In the genomic region with DNA sequence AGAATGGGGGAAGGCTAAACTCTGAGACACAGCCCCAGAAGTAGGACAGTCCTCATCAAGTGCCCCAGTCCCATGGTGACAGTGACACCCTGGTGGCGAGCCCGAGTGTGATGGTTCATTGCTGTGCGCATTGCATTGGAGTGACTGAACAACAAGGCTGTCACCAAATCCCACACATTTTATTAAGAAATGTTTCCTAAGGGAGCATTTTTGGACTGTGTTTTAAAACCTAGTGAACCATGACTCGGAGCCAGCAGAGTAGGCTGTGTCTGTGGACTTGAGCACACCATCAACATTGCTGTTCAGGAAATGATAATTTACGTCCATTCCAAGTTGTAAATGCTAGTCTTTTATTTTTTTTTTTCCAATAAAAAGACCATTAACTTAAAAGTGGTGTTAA, we compare ENCODE assay signal across 28 mouse cellular contexts. TPM values are rescaled to one million over a fixed set of nuclear protein-coding genes. Genes with fewer than 3 reads are reported as not detected.
DNase-seq lines count a peak whose midpoint lies in the region; ATAC-seq and TF ChIP-seq lines count a peak whose summit lies in the region.
"Had no signal": no experiment of that assay in that cellular context is flagged by ENCODE, and none has a peak within 500 bp of the region (broad histone marks: within the 10 kb centered on the region; RNA-seq: fewer than 3 reads in every experiment).

No protein-coding gene starts in this region.

- peak; percentile 33 for DNase-seq in kidney, adult 18-20 months
- DNase-seq in kidney, adult 8-10 months, result no peak
- DNase-seq in kidney, postnatal 0 days (ENCODE audit: low spot score), result peak; percentile 66
- DNase-seq in naive thymus-derived CD4-positive, alpha-beta T cell, adult 2 months (ENCODE audit: low read depth), result peak; percentile 14
- DNase-seq in left cerebral cortex, adult 8-10 months (ENCODE audit: low spot score in 2 of 2), result no peak
- DNase-seq: adrenal gland, adult 8-10 months; B cell, adult 2 months; cerebellum, adult 11-12 months; cerebellum, postnatal 10 days; gastrocnemius, postnatal 10 days; heart, postnatal 10 days; left cerebral cortex, postnatal 4 days; liver, embryonic 13.5 days; lung, adult 18-20 months; right cerebral cortex, adult 18-20 months; thymus, adult 2 months; thymus, postnatal 36 days had no signal

- peaks cover 83% of the 10 kb centered on the region for H3K36me3 ChIP-seq in megakaryocyte, embryonic 14.5 days (replicated peaks; ENCODE audit: low read length)
- peaks cover 53% of the 10 kb centered on the region for H3K36me3 ChIP-seq in kidney, postnatal 0 days (ENCODE audit: insufficient read depth, low read length)

- no peaks in the 10 kb centered on the region for H3K27me3 ChIP-seq in megakaryocyte, embryonic 14.5 days (replicated peaks)
- no peaks in the 10 kb centered on the region for H3K27me3 ChIP-seq in kidney, postnatal 0 days (ENCODE audit: insufficient read depth, low read length)
- H3K27me3 ChIP-seq: heart, embryonic 13.5 days; hindbrain, embryonic 15.5 days; limb, embryonic 15.5 days; liver, embryonic 13.5 days; midbrain, embryonic 15.5 days; neural tube, embryonic 12.5 days had no signal

- no peak overlapping the region for H3K4me2 ChIP-seq in kidney, postnatal 0 days (ENCODE audit: low read length)
- H3K4me2 ChIP-seq: heart, embryonic 13.5 days; hindbrain, embryonic 15.5 days; limb, embryonic 15.5 days; liver, embryonic 13.5 days; midbrain, embryonic 15.5 days; neural tube, embryonic 12.5 days had no signal

- H3K9ac ChIP-seq in kidney, postnatal 0 days (ENCODE audit: low read depth, low read length), result no peak overlapping the region
- H3K9ac ChIP-seq: heart, embryonic 13.5 days; hindbrain, embryonic 15.5 days; limb, embryonic 15.5 days; liver, embryonic 13.5 days; midbrain, embryonic 15.5 days; neural tube, embryonic 12.5 days had no signal

- no peaks in the 10 kb centered on the region for H3K9me3 ChIP-seq in megakaryocyte, embryonic 14.5 days
- H3K9me3 ChIP-seq in kidney, postnatal 0 days (replicated peaks; ENCODE audit: low read length), result no peaks in the 10 kb centered on the region
- H3K9me3 ChIP-seq: heart, embryonic 13.5 days; hindbrain, embryonic 15.5 days; limb, embryonic 15.5 days; liver, embryonic 13.5 days; midbrain, embryonic 10.5 days; midbrain, embryonic 15.5 days; neural tube, embryonic 12.5 days had no signal

- WGBS in kidney, postnatal 0 days, result 39% methylated on average over 5 of the region's 5 CpGs

- peak overlapping the region; percentile 12 for H3K4me3 ChIP-seq in megakaryocyte, embryonic 14.5 days (replicated peaks)
- H3K4me3 ChIP-seq in kidney, postnatal 0 days (replicated peaks; ENCODE audit: low read depth, low read length), result no peak overlapping the region
- H3K4me3 ChIP-seq: erythroblast, embryonic 14.5 days; heart, embryonic 13.5 days; hindbrain, embryonic 15.5 days; limb, embryonic 15.5 days; liver, embryonic 13.5 days; midbrain, embryonic 10.5 days; midbrain, embryonic 15.5 days; neural tube, embryonic 12.5 days had no signal

- peaks cover 90% of the 10 kb centered on the region for H3K4me1 ChIP-seq in megakaryocyte, embryonic 14.5 days
- peaks cover 4% of the 10 kb centered on the region; the same call in 1 of the 2 replicates for H3K4me1 ChIP-seq in kidney, postnatal 0 days (replicated peaks; ENCODE audit: insufficient read depth, low read length)

- no peak for ATAC-seq in megakaryocyte, adult 5-6 weeks (ENCODE audit: poor library complexity, severe bottlenecking)
- ATAC-seq in kidney, postnatal 0 days (replicated peaks; ENCODE audit: low FRiP score, low read depth), result no peak
- ATAC-seq: lung, postnatal 0 days; midbrain, embryonic 15.5 days had no signal

- TF ChIP-seq CTCF in kidney, postnatal 0 days (IDR thresholded peaks at IDR 0.05; ENCODE audit: low read depth), result no peak

- peak overlapping the region; percentile 10; the same call in 1 of the 2 replicates for H3K27ac ChIP-seq in kidney, postnatal 0 days
- H3K27ac ChIP-seq: heart, embryonic 13.5 days; hindbrain, embryonic 15.5 days; limb, embryonic 15.5 days; liver, embryonic 13.5 days; macrophage; midbrain, embryonic 10.5 days; midbrain, embryonic 15.5 days; neural tube, embryonic 12.5 days had no signal

RNA-seq across cellular contexts. Expression of a gene that starts 7.7 kb away (rescaled TPM):
- polyA plus RNA-seq in megakaryocyte, embryonic 14.5 days (2012; ENCODE audit: insufficient read depth, low replicate concordance), result 932 and 1,228 TPM in 2 replicates
- total RNA-seq in megakaryocyte, adult 5-6 weeks (2015), result 717 and 805 TPM in 2 replicates
- total RNA-seq in megakaryocyte, adult 5-6 weeks (2017), result 1,003 and 1,237 TPM in 2 replicates
- 1,372 and 1,376 TPM in 2 replicates for polyA plus RNA-seq in kidney, postnatal 0 days (2015; fragmentation: Nextera tagmentation; extraction: Ambion mirVana)
- 1,000 to 10,000 TPM; 2,052 to 2,216 (median 2,103) TPM for total RNA-seq in left cerebral cortex, adult 8-10 months (2022)

RNA-seq across cellular contexts. Expression of a gene that starts 47.5 kb away (rescaled TPM):
- 1.5 and 4.5 TPM in 2 replicates for polyA plus RNA-seq in megakaryocyte, embryonic 14.5 days (2012; ENCODE audit: insufficient read depth, low replicate concordance)
- 3.3 and 8.2 TPM in 2 replicates for total RNA-seq in megakaryocyte, adult 5-6 weeks (2015)
- 20.4 and 25.9 TPM in 2 replicates for total RNA-seq in megakaryocyte, adult 5-6 weeks (2017)
- 17.2 and 18.6 TPM in 2 replicates for polyA plus RNA-seq in kidney, postnatal 0 days (2015; fragmentation: Nextera tagmentation; extraction: Ambion mirVana)
- 10 to 100 TPM; 18.0 to 21.0 (median 19.7) TPM for total RNA-seq in left cerebral cortex, adult 8-10 months (2022)

Comparison
In these comparisons a context has a peak if more than half of its experiments do, and no peak if none do; other contexts are left out.
1. DNase-seq: peak in kidney, adult 18-20 months (single experiment), kidney, postnatal 0 days (single experiment) and naive thymus-derived CD4-positive, alpha-beta T cell, adult 2 months (single experiment); none in kidney, adult 8-10 months (0 of 2) and left cerebral cortex, adult 8-10 months (0 of 2).